Mouse (Mus musculus) c-Kit-positive CD71-positive TER-119-negative erythroid progenitor cells, embryonic 14.5 days (primary cell): ENCODE results near the gene Calm5.
"Not testable (repeated sequence)": the region's sequence is repeated elsewhere in the genome, so short reads cannot be mapped to it uniquely, and the experiment has no call there.

ENCODE experiments used
- DNase-seq: peaks from one replicate; pipeline ENCODE4 v3.0.0-alpha.2; 2013; ENCODE audit warnings: low read depth

Calm5 gene

DNA sequence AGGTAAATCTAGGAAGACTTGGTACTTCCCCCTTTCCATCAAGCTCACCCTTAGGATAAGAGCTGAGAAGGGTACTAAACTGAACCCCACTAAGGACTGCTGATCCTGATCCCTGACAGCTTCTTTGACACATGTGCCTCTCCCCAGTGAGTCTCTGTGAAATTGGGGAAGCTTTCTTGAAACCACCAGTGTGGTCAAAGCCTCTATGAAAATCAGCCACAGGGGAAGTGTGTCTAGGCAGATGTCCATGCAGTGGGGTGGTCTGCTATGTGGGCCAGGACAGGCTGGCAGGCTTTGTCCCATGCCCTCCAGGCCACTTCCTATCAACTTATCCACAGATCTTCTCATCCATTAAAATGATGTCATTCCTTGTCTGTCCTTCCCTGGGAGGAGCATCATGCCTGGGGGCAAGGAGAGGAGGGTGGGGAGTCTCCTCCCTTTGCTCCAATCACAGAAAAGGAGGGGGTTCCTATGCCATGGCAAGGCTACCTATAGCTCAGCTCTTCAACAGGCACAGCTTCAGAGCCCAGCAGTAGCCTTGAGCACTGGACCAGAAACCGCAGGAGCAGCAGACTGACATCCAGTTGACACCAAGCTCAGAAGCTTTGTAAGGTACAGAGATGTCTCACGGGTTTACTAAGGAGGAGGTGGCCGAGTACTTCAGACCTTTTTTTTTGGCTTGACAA, at the start of gene Calm5:
Calm5 (plus strand) TSS at position 526 of the 686 bp plus-strand sequence.
- DNase-seq = not testable (repeated sequence)

- no peak for DNase-seq
These were observed 49.8 kb upstream of the Calm5 start, which contains the start of gene Calml3 for GRCm38 (mm10) chr13:3804186-3804585. Gene Calml3, minus strand, starts transcription at chr13:3804316.

DNA sequence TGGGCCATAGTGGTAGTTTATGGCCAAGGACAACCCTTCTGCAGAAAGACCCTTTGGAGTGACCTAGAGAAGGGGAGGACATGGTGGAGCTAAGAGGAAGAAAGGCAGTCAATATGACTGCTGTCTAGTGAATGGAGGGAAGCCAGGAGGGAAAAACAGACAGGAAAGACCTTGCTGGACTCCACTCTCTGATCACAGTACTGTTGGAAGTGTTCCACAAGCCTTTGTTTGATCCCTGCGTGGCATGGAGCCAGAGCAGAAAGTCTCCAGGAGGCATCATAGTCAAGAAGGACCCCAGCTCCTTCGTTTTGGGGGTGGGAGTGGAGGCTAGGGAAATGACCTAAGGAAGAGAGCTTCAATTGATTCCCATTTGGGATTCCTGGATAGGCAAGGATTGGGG, 48.8 kb upstream of the Calm5 start:
- DNase-seq = no peak

- no peak for DNase-seq
These were observed 48.3 kb upstream of the Calm5 start for GRCm38 (mm10) chr13:3805638-3806037.

DNA sequence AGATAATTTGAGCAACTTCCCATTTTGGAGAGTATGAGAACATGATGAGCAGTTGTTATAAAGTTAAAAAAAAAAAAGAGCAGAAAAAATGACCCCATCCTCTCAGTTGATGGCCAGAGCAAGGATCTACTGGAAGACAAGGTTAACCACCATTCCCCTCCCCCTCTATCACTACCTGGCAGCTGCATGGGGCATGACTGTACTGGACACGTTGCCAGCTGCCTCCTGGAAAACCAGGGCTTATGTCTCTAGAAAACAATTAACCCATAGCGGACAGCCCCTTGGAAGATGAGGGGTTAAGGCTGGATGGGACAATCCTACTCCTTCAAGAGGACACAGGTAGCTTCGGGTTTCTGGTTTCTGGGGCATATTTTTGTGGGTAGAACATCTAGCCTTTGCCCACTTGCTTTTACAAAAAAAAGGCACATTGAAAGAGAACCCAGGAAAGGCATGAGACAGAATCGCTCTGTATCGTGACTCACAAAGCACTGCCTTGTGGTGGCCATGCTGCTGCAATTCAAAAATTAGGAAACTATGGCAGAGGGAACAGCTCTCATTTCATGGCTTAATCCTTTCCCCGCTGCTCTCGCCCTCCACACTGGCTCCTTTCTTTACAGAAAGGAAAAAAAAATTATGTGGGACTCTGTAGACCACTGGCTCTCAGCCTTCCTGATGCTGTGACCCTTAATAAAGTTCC, 46.7 kb upstream of the Calm5 start:
- DNase-seq = no peak

DNA sequence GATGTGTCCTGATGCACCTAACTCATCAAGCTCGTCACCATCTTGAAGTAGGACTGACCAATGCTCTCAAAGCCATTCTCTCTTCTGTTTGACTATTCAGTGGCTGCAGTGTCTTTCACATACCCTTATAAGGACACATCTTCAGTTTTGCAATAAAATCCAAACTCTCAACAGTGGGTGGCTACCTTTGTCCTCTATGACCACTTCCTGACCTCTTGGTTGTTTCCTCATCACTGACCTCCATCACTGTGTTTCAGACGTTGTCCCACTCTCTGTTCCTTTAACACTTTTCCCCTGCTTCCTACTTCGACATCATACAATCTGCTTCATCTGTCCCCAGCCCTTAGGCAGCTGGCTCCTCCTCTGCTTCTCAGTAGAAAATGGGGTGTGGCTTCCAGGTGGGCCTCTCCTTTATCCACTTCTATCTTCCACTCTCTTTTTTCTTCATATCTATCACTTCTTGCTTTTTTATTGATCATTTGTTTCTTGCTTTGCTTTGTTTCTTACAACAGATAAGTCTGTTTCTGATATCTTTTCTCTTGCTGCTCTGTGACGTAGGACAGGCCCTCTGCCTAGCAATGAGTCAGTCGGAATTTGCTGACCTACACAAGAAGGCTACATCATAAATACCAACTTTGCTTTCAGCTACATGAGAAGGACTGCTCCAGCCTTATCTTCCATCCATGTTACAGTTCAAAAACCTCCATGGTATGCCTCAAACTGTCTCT, 35.8 kb upstream of the Calm5 start:
- DNase-seq = no peak

GRCm38 (mm10) chr13:3818740-3819076, 35.3 kb upstream of the Calm5 start:
- DNase-seq = no peak

DNA sequence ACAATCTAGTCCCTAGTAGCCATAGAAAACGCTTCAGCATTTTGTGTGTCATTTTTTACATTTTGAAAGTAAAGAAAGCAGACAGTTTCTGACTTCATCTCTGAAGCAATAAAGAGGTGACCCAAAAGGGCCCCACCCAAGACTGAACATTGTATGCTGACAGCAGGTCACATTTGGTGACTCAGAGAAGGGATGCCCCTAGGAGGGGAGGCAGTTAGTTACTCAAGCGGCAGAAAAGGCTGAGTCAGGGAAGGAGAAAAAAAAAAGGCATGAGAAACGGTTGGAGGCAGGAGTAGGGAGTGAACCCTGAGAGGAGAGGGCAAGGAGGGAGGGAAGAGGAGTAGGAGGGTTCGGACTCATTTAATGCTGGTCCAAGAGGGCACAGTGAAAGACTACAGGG, 31.9 kb upstream of the Calm5 start:
- DNase-seq = no peak

GRCm38 (mm10) chr13:3825726-3826125, 28.2 kb upstream of the Calm5 start:
- no peak for DNase-seq

DNA sequence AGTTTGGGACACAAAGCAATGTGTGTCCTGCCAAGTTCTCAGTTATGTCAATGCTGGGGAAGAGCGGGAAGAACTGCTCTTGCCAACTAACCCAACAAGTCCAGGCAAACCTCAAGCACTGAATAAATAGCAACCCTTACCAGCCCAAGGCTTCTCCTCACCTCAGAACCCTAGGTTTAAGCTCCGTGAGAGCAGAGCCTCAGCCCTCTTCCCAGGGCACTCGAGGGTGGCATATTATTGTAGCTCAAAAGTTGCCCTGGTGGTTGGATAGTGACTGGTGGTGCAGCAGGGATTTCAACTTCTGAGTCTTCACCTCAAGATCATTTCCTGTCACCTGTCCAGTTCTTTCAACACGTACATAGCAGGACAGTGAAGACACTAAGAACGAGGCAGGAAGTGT, 22.4 kb upstream of the Calm5 start:
- no peak for DNase-seq

DNA sequence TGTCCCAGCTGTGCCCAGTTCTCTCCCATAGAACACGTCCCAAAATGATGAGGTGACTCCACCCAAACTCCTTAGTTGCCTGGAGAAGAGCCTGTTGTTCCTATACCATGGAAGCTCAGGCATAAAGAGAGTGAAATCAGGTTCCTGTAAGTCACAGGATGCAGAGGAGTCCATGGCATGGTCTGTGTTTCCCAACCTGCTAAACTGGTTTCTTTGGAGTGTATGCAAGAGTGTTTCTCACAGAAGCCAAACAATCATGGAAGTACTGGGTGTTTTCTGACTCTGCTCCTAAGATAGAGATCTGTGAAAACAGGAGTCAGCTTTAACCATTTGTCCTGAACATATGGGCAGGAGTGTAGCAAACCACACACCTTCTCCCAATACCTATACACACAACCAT, 22.0 kb upstream of the Calm5 start:
- no peak for DNase-seq

GRCm38 (mm10) chr13:3832450-3832849, 21.5 kb upstream of the Calm5 start:
- no peak for DNase-seq

DNA sequence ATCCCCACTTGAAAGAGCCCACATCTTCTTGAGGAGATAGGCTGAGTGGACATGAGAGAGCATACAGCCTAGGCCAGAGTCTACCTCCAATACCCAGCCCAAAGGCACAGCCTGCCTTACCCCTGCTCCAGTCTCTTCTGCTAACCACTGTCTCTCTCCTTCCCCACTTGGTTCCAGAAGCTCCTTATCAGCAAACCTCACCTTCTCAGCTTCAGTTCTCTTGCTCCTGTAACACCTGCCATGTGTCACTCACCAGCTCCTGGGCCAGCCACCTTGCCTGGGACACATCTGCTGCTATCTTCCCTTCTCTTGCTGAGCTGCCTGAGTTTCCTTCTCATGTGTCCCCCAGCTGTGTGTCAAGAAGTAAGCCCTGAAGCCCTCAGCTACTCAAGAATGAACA, 20.3 kb upstream of the Calm5 start:
- not testable (repeated sequence) for DNase-seq

- not testable (repeated sequence) for DNase-seq
These were observed 16.6 kb upstream of the Calm5 start, which contains the start of gene Calm4 for GRCm38 (mm10) chr13:3837312-3837807. Gene Calm4, plus strand, starts transcription at chr13:3837757.

DNA sequence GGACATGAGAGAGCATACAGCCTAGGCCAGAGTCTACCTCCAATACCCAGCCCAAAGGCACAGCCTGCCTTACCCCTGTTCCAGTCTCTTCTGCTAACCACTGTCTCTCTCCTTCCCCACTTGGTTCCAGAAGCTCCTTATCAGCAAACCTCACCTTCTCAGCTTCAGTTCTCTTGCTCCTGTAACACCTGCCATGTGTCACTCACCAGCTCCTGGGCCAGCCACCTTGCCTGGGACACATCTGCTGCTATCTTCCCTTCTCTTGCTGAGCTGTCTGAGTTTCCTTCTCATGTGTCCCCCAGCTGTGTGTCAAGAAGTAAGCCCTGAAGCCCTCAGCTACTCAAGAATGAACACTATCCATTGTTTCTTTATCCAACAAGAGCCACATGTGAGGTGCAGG, 13.3 kb upstream of the Calm5 start:
- not testable (repeated sequence) for DNase-seq

DNA sequence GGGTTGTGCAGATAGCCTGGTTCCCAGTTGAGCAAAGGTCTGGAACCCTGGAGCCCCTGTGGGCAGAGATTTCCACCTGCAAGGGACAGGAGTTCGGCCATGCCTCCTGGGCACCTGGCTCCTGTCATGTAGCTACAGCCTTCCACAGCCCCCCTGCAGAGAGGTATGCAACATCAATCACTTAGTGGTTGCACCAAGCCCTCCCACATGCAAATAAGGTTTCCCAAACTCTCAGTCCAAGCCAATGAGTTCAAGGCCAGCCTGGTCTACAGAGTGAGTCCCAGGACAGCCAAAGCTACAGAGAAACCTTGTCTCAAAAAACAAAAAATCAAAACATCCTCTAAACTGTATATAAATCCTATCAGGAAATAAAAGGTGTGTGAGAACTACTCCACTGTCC, 3.6 kb upstream of the Calm5 start:
- no peak for DNase-seq

DNA sequence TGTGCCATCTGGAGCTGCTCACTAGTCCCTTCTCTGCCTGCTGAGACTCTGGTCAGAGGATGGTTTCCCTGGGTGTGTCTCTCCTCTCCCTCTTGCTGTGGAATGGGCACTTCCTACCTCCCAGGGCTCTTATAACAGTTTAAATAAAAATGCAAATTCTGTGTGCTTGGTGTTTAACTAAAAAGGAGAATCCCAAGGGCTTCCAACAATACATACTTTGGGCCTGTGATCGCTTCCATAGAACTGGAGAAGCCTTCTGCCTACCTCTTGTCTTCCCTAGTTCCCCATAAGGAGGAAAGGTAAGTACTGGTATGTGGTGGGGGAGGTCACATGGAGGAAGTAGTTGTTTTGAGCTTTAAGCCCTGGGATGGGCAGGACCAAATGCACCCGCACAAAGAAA, 883 bp downstream of the Calm5 start:
- no peak for DNase-seq

DNA sequence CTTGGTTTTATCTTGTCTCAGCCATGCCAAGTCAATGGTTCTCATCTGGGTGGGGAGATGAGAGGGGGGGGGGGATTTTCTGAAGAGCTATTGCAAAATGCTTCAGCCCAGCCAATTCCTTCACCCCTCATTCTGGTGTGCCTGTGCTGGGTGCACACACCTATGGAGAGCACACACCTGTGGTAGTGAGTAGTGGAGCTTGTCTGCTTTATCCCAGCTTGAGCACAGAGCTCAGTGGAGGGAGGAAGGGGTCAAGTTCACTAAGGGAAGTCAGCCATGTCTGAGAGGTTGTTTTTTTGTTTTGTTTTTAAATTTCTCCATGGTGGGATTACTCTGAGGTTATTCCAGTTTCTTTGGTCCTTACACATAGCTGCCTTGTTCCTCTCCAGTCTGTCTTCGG, 2.3 kb downstream of the Calm5 start:
- DNase-seq = no peak

DNA sequence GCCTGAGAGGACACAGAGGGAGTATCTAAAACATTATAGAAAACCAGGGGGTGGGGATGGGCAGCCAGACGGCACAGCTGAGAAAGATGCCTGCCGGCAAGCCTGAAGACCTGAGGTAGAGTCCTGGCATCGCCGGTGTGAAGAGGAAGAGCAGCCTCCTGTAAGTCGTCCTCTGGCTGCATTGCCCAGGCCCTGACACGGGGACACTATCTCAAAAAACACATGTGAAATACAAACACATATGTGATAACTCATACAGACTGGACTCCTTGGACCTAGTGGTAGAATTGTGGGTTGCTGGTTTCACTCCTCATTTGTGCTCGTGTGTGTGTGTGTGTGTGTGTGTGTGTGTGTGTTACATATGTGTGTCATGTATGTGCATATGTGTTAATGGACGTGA, 7.3 kb downstream of the Calm5 start:
- no peak for DNase-seq

- no peak for DNase-seq
These were observed 8.4 kb downstream of the Calm5 start for GRCm38 (mm10) chr13:3862325-3862724.

DNA sequence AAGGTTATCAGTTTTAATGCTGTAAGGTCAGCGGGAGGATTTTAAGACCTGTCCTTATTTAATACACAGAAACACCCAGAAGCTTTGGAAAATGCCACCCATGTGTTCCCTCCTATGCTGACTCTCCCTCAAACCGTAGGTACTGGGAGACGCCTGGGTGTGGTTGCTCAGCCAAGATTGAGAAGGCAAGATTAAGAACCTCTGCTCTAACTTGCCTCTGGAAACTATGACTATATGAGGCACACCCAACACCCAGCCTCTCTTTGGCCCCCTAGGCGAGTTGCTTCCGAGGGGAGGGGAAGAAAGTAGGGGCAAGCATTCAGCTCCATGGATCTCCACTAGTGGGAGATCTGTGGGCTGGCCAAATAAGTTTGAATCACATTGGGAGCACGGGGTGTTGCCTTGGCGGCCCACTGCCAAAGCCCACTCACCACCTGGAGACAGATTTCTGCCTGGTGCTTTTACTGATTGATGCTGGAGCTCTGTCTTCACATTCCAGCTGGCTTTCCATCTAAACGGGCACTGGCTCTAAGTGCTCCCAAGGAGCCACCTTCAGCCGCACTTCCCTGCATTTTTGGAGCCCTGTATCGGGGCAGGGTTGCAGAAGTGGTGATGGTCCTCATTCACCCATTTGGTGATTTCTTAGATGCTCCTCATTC, 9.1 kb downstream of the Calm5 start:
- peak; percentile 53 for DNase-seq

- no peak for DNase-seq
These were observed 11.8 kb downstream of the Calm5 start for GRCm38 (mm10) chr13:3865648-3866354.
